Mouse (Mus musculus): ENCODE measurements around the gene Maml2.

DNA sequence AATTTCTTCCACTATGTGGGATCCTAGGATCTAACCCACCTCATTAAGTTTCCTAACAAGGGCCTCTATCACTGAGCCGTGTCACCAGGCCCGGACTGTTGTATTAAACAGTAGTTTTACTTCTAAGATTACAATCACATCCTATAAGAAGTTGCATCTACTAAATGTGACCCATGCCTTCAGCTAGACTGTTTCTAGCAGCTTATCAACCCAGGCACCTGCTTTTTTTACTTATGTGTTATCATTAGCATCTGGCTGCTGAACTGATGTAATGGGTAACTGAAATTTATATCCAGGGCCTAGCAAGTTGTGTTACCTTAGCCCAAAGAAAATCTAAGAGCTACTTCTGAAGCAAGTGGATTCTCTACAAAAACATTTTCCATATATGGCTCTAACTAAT, 380.3 kb downstream of the Maml2 start:
- TF ChIP-seq CTCF (IDR thresholded peaks at IDR 0.05): no peak
- TF ChIP-seq EP300 (IDR thresholded peaks at IDR 0.05): no peak

All from lung, postnatal 0 days (tissue).